9 mouse cellular contexts compared by ENCODE assay signal in genomic region chr9:8964512-8965133, GRCm38 (mm10). TPM values are rescaled to one million over a fixed set of nuclear protein-coding genes. Genes with fewer than 3 reads are reported as not detected.
A peak's percentile ranks its signal among the peaks of the same experiment; 100 is the strongest.
DNase-seq lines count a peak whose midpoint lies in the region; ATAC-seq and TF ChIP-seq lines count a peak whose summit lies in the region.
"Had no signal": no experiment of that assay in that cellular context is flagged by ENCODE, and none has a peak within 500 bp of the region (broad histone marks: within the 10 kb centered on the region; RNA-seq: fewer than 3 reads in every experiment).

No protein-coding gene starts in this region.

- H3K9ac ChIP-seq in hindbrain, postnatal 0 days (replicated peaks; ENCODE audit: low read length), result no peak overlapping the region

- CTCF ChIA-PET in Patski (lab: Charles Lee), result interaction anchor here (1.0 kb wide), 1 partner anchor 11 kb away, joined by 3 read pairs; no protein-coding TSS in a partner anchor

- H3K36me3 ChIP-seq in hindbrain, postnatal 0 days (ENCODE audit: insufficient read depth, low read length), result no peaks in the 10 kb centered on the region

- H3K27ac ChIP-seq in hindbrain, postnatal 0 days, result no peak overlapping the region

- no peaks in the 10 kb centered on the region for H3K4me1 ChIP-seq in lung, adult 2 months (ENCODE audit: control insufficient read depth, insufficient read depth, low read length)
- H3K4me1 ChIP-seq in hindbrain, postnatal 0 days (ENCODE audit: insufficient read depth, low read length), result no peaks in the 10 kb centered on the region

- TF ChIP-seq CTCF in lung, adult 2 months (IDR thresholded peaks at IDR 0.05; ENCODE audit: insufficient read depth, low read length), result peak; percentile 42
- peak; percentile 77 for TF ChIP-seq CTCF in Patski (IDR thresholded peaks at IDR 0.05)
- peak; percentile 66 for TF ChIP-seq CTCF in hindbrain, postnatal 0 days (IDR thresholded peaks at IDR 0.05; ENCODE audit: low read depth)

- 55% methylated on average over 8 of the region's 8 CpGs for WGBS in lung, adult 2 months
- 69% methylated on average over 8 of the region's 8 CpGs for WGBS in hindbrain, postnatal 0 days

- POLR2A ChIA-PET in Patski (lab: Charles Lee), result no interaction called here

- no peak for TF ChIP-seq POLR2A in lung, adult 2 months (IDR thresholded peaks at IDR 0.05; ENCODE audit: borderline replicate concordance, extremely low read depth, low read depth, low read length)

- intact Hi-C loops in left cerebral cortex, postnatal 4 days (cut with DNase I), result loop anchor here (10.0 kb wide), 1 partner anchor 260 kb away; no protein-coding TSS in a partner anchor

- H3K4me2 ChIP-seq in hindbrain, postnatal 0 days (ENCODE audit: low read depth, low read length), result no peak overlapping the region

- ATAC-seq in Patski, result no peak
- ATAC-seq in hindbrain, postnatal 0 days, result no peak

- H3K9me3 ChIP-seq in hindbrain, postnatal 0 days (ENCODE audit: low read length), result no peaks in the 10 kb centered on the region

- in situ Hi-C loops in Patski (cut with MboI; ENCODE audit: low pct_unique_long_range_greater_than_20kb), result loop anchor here (5.0 kb wide), 2 partner anchors 262 to 737 kb away; no protein-coding TSS in a partner anchor

- DNase-seq in lung, adult 2 months, result peak; percentile 5
- no peak for DNase-seq in lung, postnatal 25 days (ENCODE audit: low spot score)
- DNase-seq in Patski (ENCODE audit: low read depth, low spot score), result no peak
- DNase-seq in cerebellum, adult 8-10 months, result peak; percentile 12
- peak; percentile 57 for DNase-seq in hindbrain, postnatal 0 days (ENCODE audit: low spot score)
- DNase-seq in left cerebral cortex, postnatal 4 days, result peak; percentile 34
- peak; percentile 22 for DNase-seq in right cerebral cortex, postnatal 14 days
- DNase-seq in spleen, postnatal 36 days (ENCODE audit: low spot score in 2 of 2), result no peak

- peaks cover 37% of the 10 kb centered on the region for H3K27me3 ChIP-seq in Patski
- H3K27me3 ChIP-seq in hindbrain, postnatal 0 days (ENCODE audit: insufficient read depth, low read length), result no peaks in the 10 kb centered on the region

- no peak overlapping the region for H3K4me3 ChIP-seq in lung, adult 2 months (replicated peaks; ENCODE audit: extremely low read depth, low read depth, low read length)
- no peak overlapping the region for H3K4me3 ChIP-seq in hindbrain, postnatal 0 days (ENCODE audit: low read length)

RNA-seq across cellular contexts. Expression of gene Gm16485, which starts 7.0 kb away (rescaled TPM):
- polyA plus RNA-seq in lung, adult 2 months (2012; rRNA removed), result 0.10 and 0.37 TPM in 2 replicates
- not detected for polyA plus RNA-seq in Patski (2021)
- total RNA-seq in hindbrain, postnatal 0 days (2014; rRNA removed), result 0.63 and 1.8 TPM in 2 replicates
- polyA plus RNA-seq in hindbrain, postnatal 0 days (2015; fragmentation: Nextera tagmentation; extraction: Ambion mirVana), result 0.29 and 0.48 TPM in 2 replicates
- total RNA-seq in left cerebral cortex, postnatal 4 days (2021), result 1 to 10 TPM; 2.1 to 2.6 TPM
- polyA plus RNA-seq: spleen, adult 2 months had no signal

Comparison
In these comparisons a context has a peak if more than half of its experiments do, and no peak if none do; other contexts are left out.
1. DNase-seq: peak in lung, adult 2 months (single experiment), cerebellum, adult 8-10 months (single experiment), hindbrain, postnatal 0 days (single experiment), left cerebral cortex, postnatal 4 days (single experiment) and right cerebral cortex, postnatal 14 days (single experiment); none in lung, postnatal 25 days (single experiment), Patski (single experiment) and spleen, postnatal 36 days (0 of 2).
2. Peak in every context shown above with its lines, with median percentiles within 50 percentile points of each other: CTCF ChIP-seq.